Mouse (Mus musculus) cerebellum, postnatal 25 days (tissue): ENCODE measurements around the gene Hnrnpul2.
A peak's percentile ranks its signal among the peaks of the same experiment; 100 is the strongest.

Experiments used
- DNase-seq, 2 experiments: peaks; one replicate each; pipeline ENCODE4 v3.0.0; 2021; ENCODE audit warnings: mixed read lengths in 2 of 2

Gene Hnrnpul2

DNA sequence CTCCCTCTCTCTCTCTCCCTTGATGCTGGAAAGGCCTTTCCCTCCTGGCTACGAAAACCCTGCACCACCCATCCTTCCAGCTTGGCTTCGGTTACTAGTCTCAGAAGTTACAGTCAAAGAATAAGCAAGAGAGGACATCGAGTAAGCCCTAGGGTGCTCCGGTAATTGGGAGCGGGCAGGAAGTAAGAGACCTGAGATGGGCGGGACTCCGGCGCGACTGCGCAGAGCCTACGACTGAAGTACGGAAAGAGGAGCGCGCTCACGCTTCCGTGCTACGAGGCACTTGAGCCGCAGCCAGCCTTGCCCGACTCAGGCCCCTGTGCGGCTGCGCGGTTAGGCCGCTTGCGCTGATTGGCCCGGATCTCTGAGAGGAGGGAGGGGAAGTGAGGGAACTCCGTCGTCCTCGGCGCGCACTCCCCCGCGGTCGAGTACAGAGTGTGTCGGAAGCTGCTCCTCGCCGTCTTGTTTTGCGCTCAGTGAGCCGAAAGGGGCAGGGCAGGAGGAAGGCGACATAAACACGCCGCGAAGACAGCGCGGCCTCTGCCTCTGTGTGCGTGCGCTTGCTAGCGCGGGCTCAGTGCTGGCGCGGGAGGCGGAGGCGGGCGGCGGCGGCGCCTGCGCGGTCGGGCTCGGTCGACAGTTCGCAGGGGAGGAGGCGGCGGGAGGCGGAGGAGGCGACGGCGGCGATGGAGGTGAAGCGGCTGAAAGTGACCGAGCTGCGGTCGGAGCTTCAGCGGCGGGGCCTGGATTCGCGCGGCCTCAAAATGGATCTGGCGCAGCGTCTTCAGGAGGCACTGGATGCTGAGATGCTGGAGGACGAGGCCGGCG lies at the start of gene Hnrnpul2:
TSS of gene Hnrnpul2 (plus strand) at position 415 of the 828 bp plus-strand sequence.
- DNase-seq: peak; percentile 99

- DNase-seq: peak; percentile 85 to 90
Observed at GRCm38 (mm10) chr19:8770567-8771270, 49.1 kb upstream of the Hnrnpul2 start, which contains the start of gene Tmem223. TSS of gene Tmem223 (plus strand) at chr19:8770996.

GRCm38 (mm10) chr19:8772996-8773395 lies 46.8 kb upstream of the Hnrnpul2 start:
- no peak for DNase-seq

DNA sequence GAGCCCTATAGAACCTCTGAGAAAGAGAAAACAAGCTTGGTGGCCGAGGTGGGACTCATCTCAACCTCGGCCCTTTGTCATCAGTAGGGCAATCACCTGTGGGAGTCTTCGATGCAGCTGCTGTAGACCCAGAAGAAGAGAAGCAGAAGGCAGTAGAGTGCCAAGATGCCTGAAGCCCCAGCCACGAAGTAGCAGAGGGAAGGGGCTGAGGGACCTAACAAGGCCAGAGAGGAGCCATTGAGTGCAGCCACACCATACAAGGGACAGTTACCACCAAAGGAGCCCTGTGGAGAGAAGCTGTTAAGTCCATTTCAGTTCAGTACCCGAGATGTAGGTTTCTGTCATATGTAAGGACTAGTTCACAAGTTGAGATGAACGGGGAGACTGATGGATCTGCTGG lies 46.4 kb upstream of the Hnrnpul2 start:
- DNase-seq: no peak

GRCm38 (mm10) chr19:8774086-8774835 lies 45.5 kb upstream of the Hnrnpul2 start, which contains the start of gene Tmem179b:
TSS of gene Tmem179b (minus strand) at chr19:8774467.
- peak; percentile 98 to 99 for DNase-seq

GRCm38 (mm10) chr19:8774951-8775421 lies 44.8 kb upstream of the Hnrnpul2 start:
- no peak for DNase-seq

DNA sequence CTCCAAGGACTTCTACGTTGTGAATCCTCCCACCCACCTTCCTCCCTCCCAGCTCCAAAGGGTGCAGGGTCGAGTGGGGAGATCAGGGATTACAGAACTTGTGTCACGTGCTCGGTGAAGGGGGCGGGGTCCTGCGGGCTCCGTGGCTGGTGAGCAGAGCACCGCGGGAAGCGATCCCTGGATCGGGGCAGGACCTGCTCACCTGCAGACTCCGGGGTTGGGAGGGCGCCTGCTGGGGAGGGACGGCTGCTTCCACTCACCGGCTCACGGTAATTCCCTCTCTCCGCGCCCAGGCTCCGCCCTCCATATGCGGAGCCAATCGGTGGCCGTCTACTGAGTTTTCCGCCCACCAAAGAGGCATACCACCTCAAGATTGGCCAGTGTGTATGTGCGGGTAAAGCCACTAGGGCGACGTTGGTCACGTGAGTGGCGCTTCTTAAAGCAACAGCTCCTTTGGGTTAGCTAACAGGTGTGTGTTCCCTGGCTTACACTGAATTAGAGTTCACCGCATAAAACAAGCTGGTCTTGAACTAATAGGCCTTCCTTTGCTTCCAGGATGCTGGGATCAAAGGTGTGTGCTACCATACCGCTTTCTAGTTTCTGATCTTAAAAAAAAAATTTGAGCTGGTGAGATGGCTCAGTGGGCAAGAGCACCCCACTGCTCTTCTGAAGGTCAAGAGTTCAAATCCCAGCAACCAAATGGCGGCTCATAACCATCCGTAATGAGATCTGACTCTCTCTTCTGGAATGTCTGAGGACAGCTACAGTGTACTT lies 33.6 kb upstream of the Hnrnpul2 start, which contains the start of gene Taf6l:
TSS of gene Taf6l (minus strand) at position 410 of the 774 bp plus-strand sequence.
- DNase-seq: peak; percentile 89 to 93

GRCm38 (mm10) chr19:8788521-8788920 lies 31.3 kb upstream of the Hnrnpul2 start:
- DNase-seq: peak; percentile 37 to 69

DNA sequence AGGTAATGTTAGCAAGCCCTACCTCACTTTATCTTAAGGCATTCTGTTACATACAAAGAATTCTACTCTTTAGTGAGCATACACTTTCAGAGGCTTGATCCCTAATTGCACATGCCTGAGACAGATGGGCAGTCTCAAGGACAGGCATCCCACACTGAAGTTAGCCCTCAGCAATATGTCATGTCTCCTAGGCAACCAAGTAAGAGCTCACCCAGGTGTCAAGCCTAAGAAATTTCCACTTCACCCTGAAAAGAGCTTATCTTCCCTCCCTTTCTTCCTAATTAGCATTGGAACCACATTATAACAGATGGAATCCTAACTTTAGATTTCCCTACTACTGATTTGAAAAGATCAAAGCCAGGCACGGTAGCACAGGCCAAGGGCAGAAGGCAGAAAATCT lies 30.6 kb upstream of the Hnrnpul2 start:
- DNase-seq: no peak

GRCm38 (mm10) chr19:8790171-8790570 lies 29.6 kb upstream of the Hnrnpul2 start:
- no peak for DNase-seq

- peak; percentile 86 to 93 for DNase-seq
Observed at GRCm38 (mm10) chr19:8798264-8798946, 21.4 kb upstream of the Hnrnpul2 start, which contains the start of gene Polr2g. TSS of gene Polr2g (minus strand) at chr19:8798577.

- no peak for DNase-seq
Observed at GRCm38 (mm10) chr19:8798947-8799315, 20.9 kb upstream of the Hnrnpul2 start.

DNA sequence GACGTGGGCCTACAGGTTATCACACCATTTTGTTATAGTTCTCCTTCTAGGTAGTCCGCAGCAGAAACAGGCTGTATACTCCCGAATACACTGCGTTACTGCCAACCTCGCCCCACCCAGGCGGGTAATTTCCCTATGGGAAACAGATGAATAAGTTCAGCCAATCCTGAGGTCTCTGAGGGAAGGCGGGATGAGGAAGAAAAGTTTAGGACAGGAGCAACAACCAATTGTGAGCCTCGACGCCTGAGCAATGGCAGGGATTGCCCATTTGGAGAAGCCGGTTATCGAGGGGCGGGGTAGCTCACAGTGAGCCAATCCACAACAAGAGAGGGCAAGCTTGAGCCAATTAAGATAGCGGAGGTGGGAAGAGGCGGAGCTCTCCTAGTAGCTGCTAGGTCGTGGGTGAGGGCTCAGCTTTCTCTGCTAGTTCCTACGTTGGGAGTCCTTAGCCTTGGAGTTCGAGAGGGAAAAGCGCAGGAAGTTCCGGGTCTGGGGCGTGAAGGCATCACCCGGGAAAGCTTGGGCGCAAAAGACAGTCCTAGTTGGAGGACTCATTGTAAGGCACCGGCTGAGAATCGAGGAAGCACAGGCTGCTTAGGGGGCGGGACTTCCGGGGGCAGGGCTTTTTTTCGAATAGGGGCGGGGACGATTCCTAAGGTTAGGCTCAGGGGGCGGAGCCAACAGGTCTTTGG lies 17.5 kb upstream of the Hnrnpul2 start, which contains the start of gene Zbtb3:
TSS of gene Zbtb3 (plus strand) at position 426 of the 692 bp plus-strand sequence.
- DNase-seq: peak; percentile 93 to 94

DNA sequence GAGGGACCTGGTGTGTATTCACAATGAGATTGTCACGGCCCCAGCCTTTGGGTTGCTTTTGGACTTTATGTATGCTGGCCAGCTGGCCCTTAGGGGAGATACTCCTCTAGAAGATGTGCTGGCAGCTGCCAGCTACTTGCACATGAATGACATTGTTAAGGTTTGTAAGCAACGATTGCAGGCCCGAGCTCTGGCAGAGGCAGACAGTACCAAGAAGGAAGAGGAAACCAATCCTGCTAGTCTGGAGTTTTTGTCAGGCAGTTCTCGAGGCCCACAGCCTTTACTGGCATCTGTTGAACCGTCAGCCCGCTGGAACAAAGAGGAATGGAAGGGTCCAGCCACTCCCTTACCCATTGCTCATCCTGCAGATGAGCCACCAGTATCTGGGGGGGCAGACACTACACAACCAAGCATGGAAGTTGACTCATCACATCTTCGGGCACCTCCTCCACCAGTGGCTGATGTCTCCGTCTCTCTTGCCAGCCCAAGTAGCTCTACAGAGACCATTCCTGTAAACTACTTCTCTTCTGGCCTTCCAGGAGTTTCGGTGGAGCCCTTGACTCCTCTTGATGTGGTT lies 16.5 kb upstream of the Hnrnpul2 start:
- no peak for DNase-seq

DNA sequence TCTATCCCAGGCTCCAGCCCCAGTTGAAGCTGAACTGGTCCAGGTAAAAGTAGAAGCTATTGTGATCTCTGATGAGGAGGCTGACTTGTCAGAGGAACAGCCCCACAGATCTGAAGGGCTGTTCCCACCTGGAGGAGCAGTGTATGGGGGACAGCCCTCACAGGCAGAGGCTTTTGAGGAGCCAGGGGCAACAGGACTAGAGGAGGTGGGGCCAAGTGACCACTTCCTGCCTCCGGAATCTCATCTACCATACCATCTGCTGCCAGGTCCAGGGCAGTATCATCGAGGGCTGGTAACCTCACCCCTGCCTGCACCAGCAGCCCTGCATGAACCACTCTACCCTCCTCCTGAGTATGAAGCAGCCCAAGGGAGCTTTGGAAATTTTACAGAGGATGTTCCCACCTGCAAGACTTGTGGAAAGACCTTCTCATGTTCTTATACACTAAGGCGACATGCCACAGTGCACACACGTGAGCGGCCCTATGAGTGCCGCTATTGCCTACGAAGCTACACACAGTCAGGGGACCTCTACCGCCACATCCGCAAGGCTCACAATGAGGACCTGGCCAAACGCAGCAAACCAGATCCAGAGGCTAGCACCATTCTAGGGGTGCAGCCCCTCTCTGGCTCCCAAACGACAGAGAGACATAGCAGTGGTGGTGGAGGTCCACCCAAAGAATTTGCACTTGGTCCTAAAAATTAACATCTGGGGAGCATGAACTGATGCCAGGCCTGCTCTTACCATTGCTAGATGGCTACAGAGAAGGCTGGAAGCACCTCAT lies 15.7 kb upstream of the Hnrnpul2 start:
- DNase-seq: no peak

- DNase-seq: no peak
Observed at GRCm38 (mm10) chr19:8806810-8807209, 13.0 kb upstream of the Hnrnpul2 start.

- DNase-seq: peak in 1 of 2 experiments; percentile 37
Observed at GRCm38 (mm10) chr19:8815812-8816211, 4.0 kb upstream of the Hnrnpul2 start.

DNA sequence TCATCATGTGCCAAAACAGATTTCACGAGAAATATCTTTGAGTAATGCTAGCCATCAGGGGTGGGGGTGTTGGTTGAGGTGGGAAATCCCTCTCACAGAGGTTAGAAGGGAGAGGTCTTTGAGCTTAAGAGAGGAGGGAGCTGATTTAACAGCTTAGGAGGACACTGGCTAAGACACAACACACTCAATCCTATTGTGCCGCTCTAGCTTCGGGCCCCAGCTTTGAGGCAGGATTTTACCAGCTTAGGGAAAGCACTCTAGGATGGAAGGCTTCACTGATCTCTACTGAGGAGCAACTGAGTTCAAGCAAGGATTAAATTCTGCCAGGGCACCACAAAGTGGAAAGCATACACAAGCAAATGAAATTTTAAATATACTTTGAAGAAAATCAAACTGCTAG lies 2.8 kb upstream of the Hnrnpul2 start:
- no peak for DNase-seq

DNA sequence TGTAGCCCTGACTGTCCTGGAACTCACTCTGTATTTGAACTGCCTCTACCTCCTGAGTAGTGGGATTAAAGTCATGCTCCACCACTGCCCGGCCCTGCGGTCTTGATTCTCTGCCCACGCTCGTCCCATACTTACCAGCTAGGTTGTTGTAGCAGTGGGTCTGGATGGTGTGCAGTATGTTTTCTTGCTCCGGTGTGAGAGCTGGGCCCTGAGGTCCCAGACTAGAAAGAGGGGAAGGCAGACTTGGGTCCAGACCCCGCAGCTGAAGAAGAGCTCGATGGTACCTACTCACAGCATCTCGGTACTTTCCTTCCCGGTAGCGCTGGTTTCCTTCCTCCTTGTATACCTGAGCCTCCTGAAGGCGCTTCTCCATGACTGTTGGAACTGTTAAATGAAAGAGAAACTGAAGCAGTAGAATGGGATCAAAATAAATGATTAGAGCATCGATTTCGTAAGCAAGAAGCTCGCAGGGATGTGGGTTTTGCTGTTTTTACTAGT lies 1.5 kb upstream of the Hnrnpul2 start:
- peak in 1 of 2 experiments; percentile 28 for DNase-seq
